Mouse (Mus musculus): ENCODE data around the gene Adgrf5. TPM values are rescaled to one million over a fixed set of nuclear protein-coding genes. Genes with fewer than 3 reads are reported as not detected.
A peak's percentile ranks its signal among the peaks of the same experiment; 100 is the strongest.

Gene Adgrf5
- polyA plus RNA-seq (2014; fragmentation: Nextera tagmentation; extraction: Ambion mirVana): 11.0 and 15.0 TPM in 2 replicates

- H3K4me1 ChIP-seq (replicated peaks; ENCODE audit: control insufficient read depth, insufficient read depth, low read length): no peaks in the 10 kb centered on the region; the same call in 1 of the 2 replicates
- WGBS: 25% methylated on average over 16 of the region's 16 CpGs
- H3K9me3 ChIP-seq (ENCODE audit: control insufficient read depth, low read length): no peaks in the 10 kb centered on the region
- H3K4me2 ChIP-seq (ENCODE audit: low read length): peak within 1 kb of the TSS; percentile 44
- no peak for DNase-seq (ENCODE audit: low spot score)
- no peaks in the 10 kb centered on the region for H3K36me3 ChIP-seq (ENCODE audit: control insufficient read depth, insufficient read depth, low read length)
- peak within 1 kb of the TSS; percentile 24 for H3K4me3 ChIP-seq (ENCODE audit: low read depth, low read length)
- ATAC-seq (replicated peaks; ENCODE audit: low FRiP score, low TSS enrichment, low read depth): 0 out of 2 replicates have a peak, but pooled peaks have one; percentile 15
- H3K9ac ChIP-seq (ENCODE audit: low read length): 0 out of 2 replicates have a peak within 1 kb of the TSS, but pooled peaks have one; percentile 10
- no peaks in the 10 kb centered on the region for H3K27me3 ChIP-seq (replicated peaks; ENCODE audit: control insufficient read depth, insufficient read depth, low read length)
- peak within 1 kb of the TSS; percentile 11; the same call in 1 of the 2 replicates for H3K27ac ChIP-seq (ENCODE audit: low read depth)
Observed at GRCm38 (mm10) chr17:43359826-43360619, at the start of gene Adgrf5. Gene Adgrf5, plus strand, starts transcription at chr17:43360451.

DNA sequence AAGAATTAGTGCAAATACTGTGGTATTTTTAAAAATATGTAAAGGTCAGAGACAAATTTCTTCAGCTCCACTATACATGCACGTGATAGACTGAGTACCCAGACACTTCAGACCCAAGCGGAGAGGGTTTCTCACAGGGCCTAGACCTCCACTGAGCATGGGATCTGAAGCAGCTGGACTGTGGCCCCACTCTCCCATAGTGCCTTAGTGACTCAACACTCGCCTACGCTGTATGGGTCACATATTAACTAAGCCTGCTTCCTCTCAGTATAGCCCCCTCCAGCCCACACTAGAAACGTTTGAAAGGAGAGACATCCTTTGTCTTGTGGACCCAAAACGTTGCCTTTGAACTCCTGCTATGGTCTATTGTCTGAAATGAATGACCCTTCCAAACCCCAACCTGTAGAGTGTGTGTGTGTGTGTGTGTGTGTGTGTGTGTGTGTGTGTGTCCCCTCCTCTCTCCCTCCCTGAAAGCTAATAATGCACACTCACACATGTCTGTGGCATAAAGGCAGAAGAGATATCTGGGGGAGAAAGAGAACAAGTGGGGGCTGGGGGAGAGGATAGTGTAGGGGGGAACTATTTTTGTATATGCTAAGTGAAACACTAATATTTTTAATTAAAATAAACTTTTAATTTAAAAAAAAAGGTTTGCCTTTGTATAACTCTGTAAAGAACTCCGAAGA is 34.1 kb upstream of the Adgrf5 start:
- Histone ChIP-seq H3K4me3 (ENCODE audit: low read depth, low read length) (no peak overlapping the region), H3K27ac (ENCODE audit: low read depth) (no peak overlapping the region), H3K4me2 (ENCODE audit: low read length) (peak overlapping the region; percentile 53; the same call in 1 of the 2 replicates), H3K9ac (ENCODE audit: low read length) (no peak overlapping the region), H3K9me3 (ENCODE audit: control insufficient read depth, low read length) (peaks cover 8% of the 10 kb centered on the region; the same call in 1 of the 2 replicates), H3K36me3 (ENCODE audit: control insufficient read depth, insufficient read depth, low read length) (no peaks in the 10 kb centered on the region), H3K27me3 (replicated peaks; ENCODE audit: control insufficient read depth, insufficient read depth, low read length) (no peaks in the 10 kb centered on the region), H3K4me1 (replicated peaks; ENCODE audit: control insufficient read depth, insufficient read depth, low read length) (0 out of 2 replicates have a peak, but pooled peaks cover 2% of the 10 kb centered on the region)
- ATAC-seq (replicated peaks; ENCODE audit: low FRiP score, low TSS enrichment, low read depth) (peak; percentile 30), DNase-seq (ENCODE audit: low spot score) (no peak)
- 54% methylated on average over 7 of the region's 7 CpGs for WGBS

GRCm38 (mm10) chr17:43326726-43327700 is 33.2 kb upstream of the Adgrf5 start:
- H3K36me3 ChIP-seq (ENCODE audit: control insufficient read depth, insufficient read depth, low read length): no peaks in the 10 kb centered on the region
- peak; percentile 88 for ATAC-seq (replicated peaks; ENCODE audit: low FRiP score, low TSS enrichment, low read depth)
- H3K4me2 ChIP-seq (ENCODE audit: low read length): peak overlapping the region; percentile 53
- H3K27ac ChIP-seq (ENCODE audit: low read depth): peak overlapping the region; percentile 59; the same call in 1 of the 2 replicates
- WGBS: 19% methylated on average over 29 of the region's 29 CpGs
- H3K9ac ChIP-seq (ENCODE audit: low read length): peak overlapping the region; percentile 37; the same call in 1 of the 2 replicates
- peak overlapping the region; percentile 16; the same call in 1 of the 2 replicates for H3K4me3 ChIP-seq (ENCODE audit: low read depth, low read length)
- H3K4me1 ChIP-seq (replicated peaks; ENCODE audit: control insufficient read depth, insufficient read depth, low read length): peaks cover 7% of the 10 kb centered on the region; the same call in 1 of the 2 replicates
- H3K9me3 ChIP-seq (ENCODE audit: control insufficient read depth, low read length): peaks cover 8% of the 10 kb centered on the region; the same call in 1 of the 2 replicates
- peak; percentile 70 for DNase-seq (ENCODE audit: low spot score)
- no peaks in the 10 kb centered on the region for H3K27me3 ChIP-seq (replicated peaks; ENCODE audit: control insufficient read depth, insufficient read depth, low read length)

DNA sequence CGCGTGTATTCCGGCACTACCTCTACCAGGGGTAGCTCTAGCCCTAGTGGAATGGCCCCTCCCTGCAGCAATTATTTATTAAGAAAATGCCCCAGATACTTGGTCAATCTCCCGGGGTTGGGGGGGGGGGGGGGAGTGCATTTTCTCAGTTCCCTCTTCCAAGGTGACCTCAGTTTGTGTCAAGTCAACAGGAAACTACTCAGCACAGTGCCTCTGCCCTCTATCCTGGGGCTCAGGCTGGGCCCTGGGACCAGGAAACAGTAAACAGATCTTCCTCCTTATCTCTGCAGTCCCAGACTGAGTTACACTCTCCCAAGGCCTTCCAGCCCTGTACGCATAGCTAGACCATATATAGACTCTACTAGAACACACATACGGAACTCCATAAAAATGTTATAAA is 32.4 kb upstream of the Adgrf5 start:
- no peak overlapping the region for H3K9ac ChIP-seq (ENCODE audit: low read length)
- H3K4me1 ChIP-seq (replicated peaks; ENCODE audit: control insufficient read depth, insufficient read depth, low read length): peaks cover 7% of the 10 kb centered on the region; the same call in 1 of the 2 replicates
- H3K4me3 ChIP-seq (ENCODE audit: low read depth, low read length): no peak overlapping the region
- peaks cover 5% of the 10 kb centered on the region; the same call in 1 of the 2 replicates for H3K9me3 ChIP-seq (ENCODE audit: control insufficient read depth, low read length)
- H3K36me3 ChIP-seq (ENCODE audit: control insufficient read depth, insufficient read depth, low read length): no peaks in the 10 kb centered on the region
- H3K27ac ChIP-seq (ENCODE audit: low read depth): no peak overlapping the region
- no peak overlapping the region for H3K4me2 ChIP-seq (ENCODE audit: low read length)
- DNase-seq (ENCODE audit: low spot score) (no peak), ATAC-seq (replicated peaks; ENCODE audit: low FRiP score, low TSS enrichment, low read depth) (no peak)
- no peaks in the 10 kb centered on the region for H3K27me3 ChIP-seq (replicated peaks; ENCODE audit: control insufficient read depth, insufficient read depth, low read length)
- WGBS: 65% methylated on average over 6 of the region's 6 CpGs

DNA sequence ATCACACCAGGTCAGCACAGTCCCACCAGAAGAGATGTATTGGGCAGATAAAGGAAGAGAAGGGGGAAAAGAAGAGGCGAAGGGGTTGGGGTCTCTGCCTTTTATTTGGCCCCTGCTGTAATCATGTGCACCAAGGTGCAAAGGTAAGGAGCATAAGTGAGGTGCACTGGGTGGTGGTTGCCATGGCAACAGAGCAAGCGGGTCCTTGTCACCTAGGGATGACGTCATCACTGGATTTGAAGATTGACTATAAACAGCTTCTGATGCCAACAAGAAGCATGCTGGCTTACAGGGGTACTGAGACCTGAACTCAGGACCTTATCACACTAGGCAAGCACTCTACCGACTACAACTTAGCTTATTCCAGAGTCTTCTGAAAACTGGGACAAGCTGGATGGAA is 31.0 kb upstream of the Adgrf5 start:
- 84% methylated on average over 4 of the region's 4 CpGs for WGBS
- Histone ChIP-seq H3K27me3 (replicated peaks; ENCODE audit: control insufficient read depth, insufficient read depth, low read length) (no peaks in the 10 kb centered on the region), H3K4me1 (replicated peaks; ENCODE audit: control insufficient read depth, insufficient read depth, low read length) (peaks cover 7% of the 10 kb centered on the region; the same call in 1 of the 2 replicates), H3K36me3 (ENCODE audit: control insufficient read depth, insufficient read depth, low read length) (no peaks in the 10 kb centered on the region), H3K4me3 (ENCODE audit: low read depth, low read length) (no peak overlapping the region), H3K27ac (ENCODE audit: low read depth) (no peak overlapping the region), H3K4me2 (ENCODE audit: low read length) (no peak overlapping the region), H3K9me3 (ENCODE audit: control insufficient read depth, low read length) (no peaks in the 10 kb centered on the region), H3K9ac (ENCODE audit: low read length) (no peak overlapping the region)
- peak; percentile 53 for DNase-seq (ENCODE audit: low spot score)
- no peak for ATAC-seq (replicated peaks; ENCODE audit: low FRiP score, low TSS enrichment, low read depth)

- H3K4me3 ChIP-seq (ENCODE audit: low read depth, low read length): no peak overlapping the region
- ATAC-seq (replicated peaks; ENCODE audit: low FRiP score, low TSS enrichment, low read depth) (no peak), DNase-seq (ENCODE audit: low spot score) (no peak)
- H3K27me3 ChIP-seq (replicated peaks; ENCODE audit: control insufficient read depth, insufficient read depth, low read length): no peaks in the 10 kb centered on the region
- H3K9me3 ChIP-seq (ENCODE audit: control insufficient read depth, low read length): no peaks in the 10 kb centered on the region
- no peak overlapping the region for H3K9ac ChIP-seq (ENCODE audit: low read length)
- no peak overlapping the region for H3K4me2 ChIP-seq (ENCODE audit: low read length)
- H3K36me3 ChIP-seq (ENCODE audit: control insufficient read depth, insufficient read depth, low read length): no peaks in the 10 kb centered on the region
- no peak overlapping the region for H3K27ac ChIP-seq (ENCODE audit: low read depth)
- 76% methylated on average over 7 of the region's 7 CpGs for WGBS
- peaks cover 7% of the 10 kb centered on the region; the same call in 1 of the 2 replicates for H3K4me1 ChIP-seq (replicated peaks; ENCODE audit: control insufficient read depth, insufficient read depth, low read length)
Observed at GRCm38 (mm10) chr17:43329761-43330183, 30.5 kb upstream of the Adgrf5 start.

DNA sequence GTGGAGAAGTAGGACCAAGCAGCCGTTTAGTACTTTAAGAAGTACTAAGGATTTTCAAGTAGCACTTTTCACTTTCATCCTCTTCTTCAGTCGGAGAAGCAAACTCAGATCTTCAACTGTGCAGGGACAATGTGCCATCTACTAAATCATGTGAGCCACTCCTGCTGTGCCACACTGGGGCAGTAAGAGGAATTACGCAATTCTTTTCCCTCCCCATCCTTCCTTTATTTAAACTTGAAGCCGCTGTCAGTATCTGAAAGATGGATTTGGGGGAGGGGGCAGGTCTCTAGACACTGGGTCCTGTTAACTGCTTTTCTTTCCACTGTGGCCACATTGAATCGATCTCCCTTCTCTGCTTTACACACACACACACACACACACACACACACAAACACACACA is 27.6 kb upstream of the Adgrf5 start:
- WGBS: 52% methylated on average over 5 of the region's 5 CpGs

More for the DNA sequence above, 27.6 kb upstream of the Adgrf5 start:
- ATAC-seq (replicated peaks; ENCODE audit: low FRiP score, low TSS enrichment, low read depth) (no peak), DNase-seq (ENCODE audit: low spot score) (no peak)
- H3K4me3 ChIP-seq (ENCODE audit: low read depth, low read length): no peak overlapping the region
- no peak overlapping the region for H3K4me2 ChIP-seq (ENCODE audit: low read length)
- H3K36me3 ChIP-seq (ENCODE audit: control insufficient read depth, insufficient read depth, low read length): no peaks in the 10 kb centered on the region
- no peak overlapping the region for H3K27ac ChIP-seq (ENCODE audit: low read depth)
- peaks cover 8% of the 10 kb centered on the region; the same call in 1 of the 2 replicates for H3K4me1 ChIP-seq (replicated peaks; ENCODE audit: control insufficient read depth, insufficient read depth, low read length)
- no peak overlapping the region for H3K9ac ChIP-seq (ENCODE audit: low read length)
- no peaks in the 10 kb centered on the region for H3K9me3 ChIP-seq (ENCODE audit: control insufficient read depth, low read length)
- no peaks in the 10 kb centered on the region for H3K27me3 ChIP-seq (replicated peaks; ENCODE audit: control insufficient read depth, insufficient read depth, low read length)

Measured in intestine, embryonic 14.5 days (tissue).